8 mouse cellular contexts compared by ENCODE assay signal in genomic region chr17:70629653-70630378, GRCm38 (mm10).
DNase-seq lines count a peak whose midpoint lies in the region; ATAC-seq and TF ChIP-seq lines count a peak whose summit lies in the region.
"Had no signal": no experiment of that assay in that cellular context is flagged by ENCODE, and none has a peak within 500 bp of the region (broad histone marks: within the 10 kb centered on the region; RNA-seq: fewer than 3 reads in every experiment).

No protein-coding gene starts in this region.

- intact Hi-C loops in left cerebral cortex, adult 2 months (cut with DNase I) = loop anchor here (5.0 kb wide), 1 partner anchor 52 kb away; no protein-coding TSS in a partner anchor

- no peaks in the 10 kb centered on the region for H3K9me3 ChIP-seq in stomach, embryonic 14.5 days (ENCODE audit: control insufficient read depth, low read depth, low read length)
- H3K9me3 ChIP-seq in stomach, postnatal 0 days (ENCODE audit: control insufficient read depth, low read length) = no peaks in the 10 kb centered on the region

- no peaks in the 10 kb centered on the region; the same call in 1 of the 2 replicates for H3K4me1 ChIP-seq in stomach, embryonic 14.5 days (ENCODE audit: control insufficient read depth, insufficient read depth, low read length)
- H3K4me1 ChIP-seq in stomach, postnatal 0 days (replicated peaks; ENCODE audit: control insufficient read depth, insufficient read depth) = no peaks in the 10 kb centered on the region

- no peak for TF ChIP-seq EP300 in stomach, postnatal 0 days (optimal IDR thresholded peaks at IDR 0.05)

- TF ChIP-seq CTCF in stomach, postnatal 0 days (IDR thresholded peaks at IDR 0.05; ENCODE audit: low read depth) = no peak
- no peak for TF ChIP-seq CTCF in left cerebral cortex, adult 2 months (IDR thresholded peaks at IDR 0.05)

- H3K4me3 ChIP-seq in stomach, embryonic 14.5 days (ENCODE audit: low read depth, low read length) = no peak overlapping the region
- no peak overlapping the region for H3K4me3 ChIP-seq in stomach, postnatal 0 days (ENCODE audit: low read depth, low read length)
- no peak overlapping the region for H3K4me3 ChIP-seq in left cerebral cortex, adult 2 months

- ATAC-seq in stomach, embryonic 14.5 days (ENCODE audit: insufficient number of reproducible peaks, insufficient read depth, low FRiP score, low read depth) = peak; percentile 75; the same call in 1 of the 2 replicates
- ATAC-seq in stomach, postnatal 0 days (ENCODE audit: low FRiP score, low TSS enrichment) = no peak
- no peak for ATAC-seq in megakaryocyte progenitor cell, adult 5-6 weeks (replicated peaks; ENCODE audit: poor library complexity)

- WGBS in stomach, embryonic 14.5 days = 38% methylated on average over 6 of the region's 6 CpGs
- WGBS in stomach, postnatal 0 days = 37% methylated on average over 6 of the region's 6 CpGs

- H3K36me3 ChIP-seq in stomach, embryonic 14.5 days (ENCODE audit: control insufficient read depth, insufficient read depth, low read length) = no peaks in the 10 kb centered on the region
- H3K36me3 ChIP-seq in stomach, postnatal 0 days (ENCODE audit: control insufficient read depth, insufficient read depth, low read length) = no peaks in the 10 kb centered on the region

- H3K27ac ChIP-seq in stomach, embryonic 14.5 days (ENCODE audit: low read length) = peak overlapping the region; percentile 67
- H3K27ac ChIP-seq in stomach, postnatal 0 days (replicated peaks) = no peak overlapping the region
- H3K27ac ChIP-seq in left cerebral cortex, adult 2 months = peak overlapping the region; percentile 66
- H3K27ac ChIP-seq: liver, embryonic 14.5 days had no signal

- no peaks in the 10 kb centered on the region for H3K27me3 ChIP-seq in stomach, embryonic 14.5 days (ENCODE audit: control insufficient read depth, insufficient read depth, low read length)
- H3K27me3 ChIP-seq in stomach, postnatal 0 days (ENCODE audit: control insufficient read depth, insufficient read depth, low read length) = no peaks in the 10 kb centered on the region

- no peak overlapping the region for H3K4me2 ChIP-seq in stomach, embryonic 14.5 days (replicated peaks; ENCODE audit: low read depth, low read length)
- no peak overlapping the region for H3K4me2 ChIP-seq in stomach, postnatal 0 days (replicated peaks; ENCODE audit: low read depth)

- no peak overlapping the region for H3K9ac ChIP-seq in stomach, embryonic 14.5 days (replicated peaks; ENCODE audit: low read depth, low read length)
- no peak overlapping the region for H3K9ac ChIP-seq in stomach, postnatal 0 days (ENCODE audit: low read length)
- H3K9ac ChIP-seq: liver, embryonic 14.5 days had no signal

- no peak for DNase-seq in stomach, postnatal 0 days (ENCODE audit: low spot score)
- DNase-seq in gastrocnemius, postnatal 25 days = peak; percentile 52
- DNase-seq in left cerebral cortex, adult 2 months (ENCODE audit: extremely low spot score in 1 of 2, low spot score in 2 of 2) = peak; percentile 54 to 55
- peak; percentile 76 for DNase-seq in right cerebral cortex, postnatal 25 days
- DNase-seq in spleen, postnatal 14 days (ENCODE audit: low spot score in 2 of 2) = no peak

Comparison
In these comparisons a context has a peak if more than half of its experiments do, and no peak if none do; other contexts are left out.
1. DNase-seq: peak in gastrocnemius, postnatal 25 days (single experiment), left cerebral cortex, adult 2 months (2 of 2) and right cerebral cortex, postnatal 25 days (single experiment); none in stomach, postnatal 0 days (single experiment) and spleen, postnatal 14 days (0 of 2).